Mouse (Mus musculus): ENCODE measurements around the gene Pigc.

GRCm38 (mm10) chr1:161925281-161925805 is 43.6 kb upstream of the Pigc start:
- TF ChIP-seq POLR2A (IDR thresholded peaks at IDR 0.05; ENCODE audit: low read depth, low read length) (no peak), CTCF (IDR thresholded peaks at IDR 0.05; ENCODE audit: extremely low read depth, insufficient read depth, insufficient read length, insufficient replicate concordance) (no peak)
